ENCODE assay signal across 9 mouse cellular contexts in genomic region chr13:44804876-44805275, GRCm38 (mm10).
DNase-seq lines count a peak whose midpoint lies in the region; ATAC-seq and TF ChIP-seq lines count a peak whose summit lies in the region.
"Had no signal": no experiment of that assay in that cellular context is flagged by ENCODE, and none has a peak within 500 bp of the region (broad histone marks: within the 10 kb centered on the region; RNA-seq: fewer than 3 reads in every experiment).

No protein-coding gene starts in this region.

- TF ChIP-seq CTCF in embryonic fibroblast, embryonic 13.5 days (IDR thresholded peaks at IDR 0.05; ENCODE audit: borderline replicate concordance, insufficient read depth, low read length) = peak; percentile 44; the same call in 1 of the 2 replicates

- no peaks in the 10 kb centered on the region for H3K4me1 ChIP-seq in hindbrain, embryonic 11.5 days (replicated peaks; ENCODE audit: control insufficient read depth, insufficient read depth, low read length)
- H3K4me1 ChIP-seq in hindbrain, embryonic 16.5 days (ENCODE audit: control insufficient read depth, insufficient read depth, low read depth, low read length) = no peaks in the 10 kb centered on the region; the same call in 1 of the 2 replicates
- H3K4me1 ChIP-seq in embryonic fibroblast, embryonic 13.5 days (ENCODE audit: control insufficient read depth, insufficient read depth, low read length) = no peaks in the 10 kb centered on the region; the same call in 1 of the 2 replicates

- H3K27ac ChIP-seq in hindbrain, embryonic 11.5 days (ENCODE audit: low read depth, low read length) = no peak overlapping the region
- no peak overlapping the region for H3K27ac ChIP-seq in hindbrain, embryonic 16.5 days (ENCODE audit: low read depth, low read length)
- no peak overlapping the region for H3K27ac ChIP-seq in embryonic fibroblast, embryonic 13.5 days (ENCODE audit: insufficient read depth, low read length)
- H3K27ac ChIP-seq: lung, embryonic 15.5 days had no signal

- peak; percentile 62 for DNase-seq in hindbrain, embryonic 11.5 days (ENCODE audit: low spot score)
- DNase-seq in CD4-positive helper T cell, adult 2 months (ENCODE audit: low read depth, low spot score) = peak; percentile 72
- peak; percentile 64 for DNase-seq in T-cell, adult 2 months (ENCODE audit: low spot score)
- peak; percentile 29 for DNase-seq in layer of hippocampus, postnatal 36 days
- DNase-seq in retina, embryonic 14.5 days (ENCODE audit: low spot score) = peak; percentile 61
- DNase-seq in MN1 (ENCODE audit: low spot score) = no peak

- H3K27me3 ChIP-seq in hindbrain, embryonic 11.5 days (ENCODE audit: control insufficient read depth, insufficient read depth, low read length) = no peaks in the 10 kb centered on the region
- no peaks in the 10 kb centered on the region for H3K27me3 ChIP-seq in hindbrain, embryonic 16.5 days (replicated peaks; ENCODE audit: control insufficient read depth, insufficient read depth, low read length)
- H3K27me3 ChIP-seq: lung, embryonic 15.5 days had no signal

- ATAC-seq in hindbrain, embryonic 11.5 days (ENCODE audit: low FRiP score) = no peak
- ATAC-seq in hindbrain, embryonic 16.5 days = no peak

- 63% methylated on average over 1 of the region's 1 CpGs for WGBS in hindbrain, embryonic 11.5 days
- WGBS in hindbrain, embryonic 16.5 days = 12% methylated on average over 1 of the region's 1 CpGs

- no peak for TF ChIP-seq POLR2A in embryonic fibroblast, embryonic 13.5 days (IDR thresholded peaks at IDR 0.05; ENCODE audit: low read depth, low read length)

- no peak overlapping the region for H3K4me3 ChIP-seq in hindbrain, embryonic 11.5 days (ENCODE audit: low read depth, low read length)
- H3K4me3 ChIP-seq in hindbrain, embryonic 16.5 days (ENCODE audit: low read length) = no peak overlapping the region
- no peak overlapping the region for H3K4me3 ChIP-seq in embryonic fibroblast, embryonic 13.5 days (ENCODE audit: insufficient read depth, low read length)
- H3K4me3 ChIP-seq: lung, embryonic 15.5 days had no signal

- H3K36me3 ChIP-seq in hindbrain, embryonic 11.5 days (ENCODE audit: control insufficient read depth, insufficient read depth, low read length) = no peaks in the 10 kb centered on the region
- no peaks in the 10 kb centered on the region for H3K36me3 ChIP-seq in hindbrain, embryonic 16.5 days (ENCODE audit: control insufficient read depth, insufficient read depth, low read length)
- H3K36me3 ChIP-seq: lung, embryonic 15.5 days had no signal

- H3K9me3 ChIP-seq in hindbrain, embryonic 11.5 days (ENCODE audit: control insufficient read depth, low read length) = no peaks in the 10 kb centered on the region
- no peaks in the 10 kb centered on the region for H3K9me3 ChIP-seq in hindbrain, embryonic 16.5 days (ENCODE audit: control insufficient read depth, low read length)
- H3K9me3 ChIP-seq: lung, embryonic 15.5 days had no signal

- no peak overlapping the region for H3K4me2 ChIP-seq in hindbrain, embryonic 11.5 days (replicated peaks; ENCODE audit: low read depth, low read length)
- no peak overlapping the region for H3K4me2 ChIP-seq in hindbrain, embryonic 16.5 days (ENCODE audit: low read length)
- H3K4me2 ChIP-seq: lung, embryonic 15.5 days had no signal

- H3K9ac ChIP-seq in hindbrain, embryonic 11.5 days (ENCODE audit: low read depth, low read length) = no peak overlapping the region
- no peak overlapping the region for H3K9ac ChIP-seq in hindbrain, embryonic 16.5 days (ENCODE audit: low read depth, low read length)
- H3K9ac ChIP-seq: lung, embryonic 15.5 days had no signal
